8 mouse cellular contexts compared by ENCODE assay signal in genomic region chr6:71631196-71631595, GRCm38 (mm10). TPM values are rescaled to one million over a fixed set of nuclear protein-coding genes. Genes with fewer than 3 reads are reported as not detected.
DNase-seq lines count a peak whose midpoint lies in the region; ATAC-seq lines count a peak whose summit lies in the region.

No protein-coding gene starts in this region.

- no peaks in the 10 kb centered on the region for H3K9me3 ChIP-seq in forebrain, embryonic 12.5 days
- no peaks in the 10 kb centered on the region for H3K9me3 ChIP-seq in liver, embryonic 11.5 days (ENCODE audit: control insufficient read depth, low read length)

- no peak overlapping the region for H3K27ac ChIP-seq in forebrain, embryonic 12.5 days
- H3K27ac ChIP-seq in liver, embryonic 11.5 days (ENCODE audit: low read depth, low read length): no peak overlapping the region

- no peak for ATAC-seq in forebrain, embryonic 12.5 days (ENCODE audit: low FRiP score)
- ATAC-seq in liver, embryonic 11.5 days (replicated peaks; ENCODE audit: low FRiP score): no peak

- peak overlapping the region; percentile 89; the same call in 1 of the 2 replicates for H3K9ac ChIP-seq in forebrain, embryonic 12.5 days
- no peak overlapping the region for H3K9ac ChIP-seq in liver, embryonic 11.5 days (ENCODE audit: low read depth, low read length)

- peak; percentile 26 for DNase-seq in cerebellum, adult 9-10 months
- DNase-seq in cerebellum, postnatal 10 days: no peak
- peak; percentile 53 for DNase-seq in 3T3-L1 (ENCODE audit: low read depth, low spot score)
- DNase-seq in liver, embryonic 11.5 days (ENCODE audit: low spot score): no peak
- DNase-seq in spleen, adult 18-20 months: no peak
- DNase-seq in testis, postnatal 10 days (ENCODE audit: low spot score): no peak
- DNase-seq in layer of hippocampus, postnatal 36 days: no peak

- peak overlapping the region; percentile 68 for H3K4me2 ChIP-seq in forebrain, embryonic 12.5 days
- peak overlapping the region; percentile 66 for H3K4me2 ChIP-seq in liver, embryonic 11.5 days

- peak overlapping the region; percentile 75 for H3K4me3 ChIP-seq in forebrain, embryonic 12.5 days (replicated peaks)
- peak overlapping the region; percentile 88 for H3K4me3 ChIP-seq in liver, embryonic 11.5 days (ENCODE audit: low read depth, low read length)

- peaks cover 21% of the 10 kb centered on the region for H3K36me3 ChIP-seq in forebrain, embryonic 12.5 days (replicated peaks)
- H3K36me3 ChIP-seq in liver, embryonic 11.5 days (ENCODE audit: control insufficient read depth, insufficient read depth, low read length): peaks cover 5% of the 10 kb centered on the region; the same call in 1 of the 2 replicates

- no peaks in the 10 kb centered on the region for H3K27me3 ChIP-seq in forebrain, embryonic 12.5 days
- no peaks in the 10 kb centered on the region for H3K27me3 ChIP-seq in liver, embryonic 11.5 days (replicated peaks; ENCODE audit: control insufficient read depth, insufficient read depth, low read length)

- H3K4me1 ChIP-seq in forebrain, embryonic 12.5 days: peaks cover 30% of the 10 kb centered on the region
- H3K4me1 ChIP-seq in liver, embryonic 11.5 days (replicated peaks; ENCODE audit: control insufficient read depth, insufficient read depth, low read length): peaks cover 8% of the 10 kb centered on the region; the same call in 1 of the 2 replicates

- WGBS in forebrain, embryonic 12.5 days: 27% methylated on average over 2 of the region's 2 CpGs
- WGBS in liver, embryonic 11.5 days: 15% methylated on average over 2 of the region's 2 CpGs

RNA-seq across cellular contexts. Expression of gene Kdm3a, which starts 1.6 kb away (rescaled TPM):
- polyA plus RNA-seq in forebrain, embryonic 12.5 days (2016; fragmentation: Nextera tagmentation; extraction: Ambion mirVana): 102 TPM in 2 replicates
- 28.9 and 31.6 TPM in 2 replicates for polyA plus RNA-seq in liver, embryonic 11.5 days (2014; fragmentation: Nextera tagmentation; extraction: Ambion mirVana)
- 10 to 100 TPM; 38.7 to 44.6 TPM for total RNA-seq in layer of hippocampus, postnatal 36 days (2021)

Comparison
In these comparisons a context has a peak if more than half of its experiments do, and no peak if none do; other contexts are left out.
1. DNase-seq: peak in cerebellum, adult 9-10 months (single experiment) and 3T3-L1 (single experiment); none in cerebellum, postnatal 10 days (0 of 2), liver, embryonic 11.5 days (single experiment), spleen, adult 18-20 months (0 of 2), testis, postnatal 10 days (single experiment) and layer of hippocampus, postnatal 36 days (0 of 2).